Mouse (Mus musculus) cerebellum, postnatal 14 days (tissue): ENCODE data around the gene Cadm1.

Source experiments
- DNase-seq, 2 experiments: peaks; one replicate each; pipeline ENCODE4 v3.0.0; 2021; ENCODE audit warnings: mixed read lengths in 2 of 2

Cadm1 gene

GRCm38 (mm10) chr9:47828762-47829161 is 298.8 kb downstream of the Cadm1 start:
- no peak for DNase-seq

- DNase-seq: no peak
These were observed 299.2 kb downstream of the Cadm1 start for GRCm38 (mm10) chr9:47829204-47829603.

- no peak for DNase-seq
These were observed 299.9 kb downstream of the Cadm1 start for GRCm38 (mm10) chr9:47829846-47830245.

GRCm38 (mm10) chr9:47831412-47831811 is 301.4 kb downstream of the Cadm1 start:
- no peak for DNase-seq

GRCm38 (mm10) chr9:47838170-47838569 is 308.2 kb downstream of the Cadm1 start:
- DNase-seq: no peak

- DNase-seq: no peak
These were observed 309.1 kb downstream of the Cadm1 start for GRCm38 (mm10) chr9:47838890-47839691.

- no peak for DNase-seq
These were observed 309.7 kb downstream of the Cadm1 start for GRCm38 (mm10) chr9:47839692-47840025.

GRCm38 (mm10) chr9:47843328-47843727 is 313.4 kb downstream of the Cadm1 start:
- peak; percentile 37 to 50 for DNase-seq

GRCm38 (mm10) chr9:47846275-47846674 is 316.3 kb downstream of the Cadm1 start:
- DNase-seq: no peak

- DNase-seq: no peak
These were observed 317.0 kb downstream of the Cadm1 start for GRCm38 (mm10) chr9:47846926-47847325.

- DNase-seq: no peak
These were observed 317.8 kb downstream of the Cadm1 start for GRCm38 (mm10) chr9:47847797-47848196.

- DNase-seq: no peak
These were observed 318.8 kb downstream of the Cadm1 start for GRCm38 (mm10) chr9:47848745-47849144.

- peak; percentile 56 to 72 for DNase-seq
These were observed 326.3 kb downstream of the Cadm1 start for GRCm38 (mm10) chr9:47856311-47856710.

- DNase-seq: no peak
These were observed 327.3 kb downstream of the Cadm1 start for GRCm38 (mm10) chr9:47857235-47857634.

GRCm38 (mm10) chr9:47858134-47858533 is 328.2 kb downstream of the Cadm1 start:
- no peak for DNase-seq

- no peak for DNase-seq
These were observed 328.9 kb downstream of the Cadm1 start for GRCm38 (mm10) chr9:47858778-47859395.

GRCm38 (mm10) chr9:47860994-47861393 is 331.0 kb downstream of the Cadm1 start:
- DNase-seq: no peak

- no peak for DNase-seq
These were observed 331.8 kb downstream of the Cadm1 start for GRCm38 (mm10) chr9:47861783-47862182.

GRCm38 (mm10) chr9:47866001-47866400 is 336.0 kb downstream of the Cadm1 start:
- DNase-seq: no peak

- DNase-seq: no peak
These were observed 337.5 kb downstream of the Cadm1 start for GRCm38 (mm10) chr9:47867474-47867873.

GRCm38 (mm10) chr9:47869661-47870060 is 339.7 kb downstream of the Cadm1 start:
- no peak for DNase-seq

- peak; percentile 77 to 83 for DNase-seq
These were observed 346.7 kb downstream of the Cadm1 start for GRCm38 (mm10) chr9:47876557-47877206.

- DNase-seq: peak; percentile 23 to 38
These were observed 350.2 kb downstream of the Cadm1 start for GRCm38 (mm10) chr9:47880171-47880570.

GRCm38 (mm10) chr9:47882372-47882771 is 352.4 kb downstream of the Cadm1 start:
- no peak for DNase-seq
